Mouse (Mus musculus): ENCODE measurements at regions not wholly inside any gene's neighbourhood (a gene's known extent, or its start where the extent isn't known, plus 50 kb on each side); places are given as distances from the start of the nearest gene placed in this dataset.

DNA sequence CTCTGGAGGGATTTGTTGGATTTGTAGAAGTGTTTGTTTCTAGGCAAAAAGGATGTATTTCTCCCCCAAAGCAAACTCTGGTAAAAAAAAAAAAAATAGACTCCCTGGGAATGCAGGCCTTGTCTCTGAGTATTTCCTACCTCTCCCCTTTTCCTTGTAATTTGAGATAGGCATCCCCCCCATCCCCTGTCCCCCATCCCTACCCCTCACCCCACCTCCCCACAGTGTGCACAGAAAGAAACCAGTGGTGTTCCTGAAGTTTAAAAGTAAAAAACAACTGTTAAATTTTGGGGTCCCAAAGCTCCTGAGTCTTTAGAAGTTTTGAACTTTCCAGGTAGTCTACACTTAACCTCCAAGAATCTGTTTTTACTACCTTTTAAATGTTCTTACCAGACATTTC is 334.0 kb downstream of the Tmem135 start:
- TF ChIP-seq EP300 (IDR thresholded peaks at IDR 0.05; ENCODE audit: low read depth) (no peak), CTCF (IDR thresholded peaks at IDR 0.05; ENCODE audit: low read depth) (no peak)
